In genomic region chr5:146380041-146380440, GRCm38 (mm10) we compare ENCODE assay signal across 19 mouse cellular contexts. TPM values are rescaled to one million over a fixed set of nuclear protein-coding genes. Genes with fewer than 3 reads are reported as not detected.
DNase-seq lines count a peak whose midpoint lies in the region; ATAC-seq and TF ChIP-seq lines count a peak whose summit lies in the region.
"Had no signal": no experiment of that assay in that cellular context is flagged by ENCODE, and none has a peak within 500 bp of the region (broad histone marks: within the 10 kb centered on the region; RNA-seq: fewer than 3 reads in every experiment).

No protein-coding gene starts in this region.

- no peak overlapping the region for H3K27ac ChIP-seq in midbrain, postnatal 0 days (ENCODE audit: low read depth, low read length)
- H3K27ac ChIP-seq: embryonic facial prominence, embryonic 10.5 days; embryonic facial prominence, embryonic 12.5 days; forebrain, embryonic 13.5 days; forebrain, embryonic 15.5 days had no signal

- DNase-seq in retina, adult 2 months (ENCODE audit: low read depth, low spot score) = peak; percentile 75
- peak; percentile 25 for DNase-seq in retina, embryonic 14.5 days (ENCODE audit: low spot score)
- DNase-seq in retina, postnatal 7 days (ENCODE audit: low read depth, low spot score) = peak; percentile 74
- DNase-seq in midbrain, postnatal 0 days (ENCODE audit: low spot score) = no peak
- DNase-seq in adrenal gland, postnatal 4 days (ENCODE audit: low spot score in 2 of 2) = no peak
- DNase-seq: adrenal gland, adult 2 months; adrenal gland, postnatal 10 days; adrenal gland, postnatal 25 days; cerebellum, adult 11-12 months; cerebellum, adult 2 months; cerebellum, adult 9-11 months; cerebellum, postnatal 25 days; forebrain, postnatal 0 days had no signal

- no peaks in the 10 kb centered on the region for H3K9me3 ChIP-seq in midbrain, postnatal 0 days (ENCODE audit: low read length)
- H3K9me3 ChIP-seq: embryonic facial prominence, embryonic 12.5 days; forebrain, embryonic 13.5 days; forebrain, embryonic 15.5 days had no signal

- TF ChIP-seq CTCF in midbrain, postnatal 0 days (IDR thresholded peaks at IDR 0.05) = no peak

- H3K4me2 ChIP-seq in midbrain, postnatal 0 days (ENCODE audit: low read depth, low read length, poor library complexity, severe bottlenecking) = no peak overlapping the region
- H3K4me2 ChIP-seq: embryonic facial prominence, embryonic 12.5 days; forebrain, embryonic 13.5 days; forebrain, embryonic 15.5 days had no signal

- H3K4me1 ChIP-seq in midbrain, postnatal 0 days (ENCODE audit: insufficient read depth, low read length) = no peaks in the 10 kb centered on the region
- H3K4me1 ChIP-seq: embryonic facial prominence, embryonic 10.5 days; embryonic facial prominence, embryonic 12.5 days; forebrain, embryonic 13.5 days; forebrain, embryonic 15.5 days had no signal

- H3K9ac ChIP-seq in midbrain, postnatal 0 days (replicated peaks; ENCODE audit: low read length, poor library complexity, severe bottlenecking) = no peak overlapping the region
- H3K9ac ChIP-seq: embryonic facial prominence, embryonic 12.5 days; forebrain, embryonic 13.5 days; forebrain, embryonic 15.5 days; forebrain, postnatal 0 days had no signal

- H3K27me3 ChIP-seq in midbrain, postnatal 0 days (ENCODE audit: insufficient read depth, low read length) = no peaks in the 10 kb centered on the region
- H3K27me3 ChIP-seq: embryonic facial prominence, embryonic 12.5 days; forebrain, embryonic 13.5 days; forebrain, embryonic 15.5 days had no signal

- H3K4me3 ChIP-seq in midbrain, postnatal 0 days (ENCODE audit: low read depth, low read length) = no peak overlapping the region
- H3K4me3 ChIP-seq: embryonic facial prominence, embryonic 10.5 days; embryonic facial prominence, embryonic 12.5 days; forebrain, embryonic 13.5 days; forebrain, embryonic 15.5 days had no signal

- ATAC-seq in midbrain, postnatal 0 days (ENCODE audit: low FRiP score) = no peak
- ATAC-seq: forebrain, embryonic 13.5 days; forebrain, embryonic 15.5 days; forebrain, postnatal 0 days had no signal

- 68% methylated on average over 8 of the region's 8 CpGs for WGBS in midbrain, postnatal 0 days

- H3K36me3 ChIP-seq in midbrain, postnatal 0 days (ENCODE audit: insufficient read depth, low read length) = no peaks in the 10 kb centered on the region
- H3K36me3 ChIP-seq: embryonic facial prominence, embryonic 10.5 days; embryonic facial prominence, embryonic 12.5 days; forebrain, embryonic 15.5 days had no signal

RNA-seq across cellular contexts. Expression of gene Wasf3, which starts 4.7 kb away (rescaled TPM):
- total RNA-seq in midbrain, postnatal 0 days (2014; rRNA removed) = 40.4 and 40.7 TPM in 2 replicates
- polyA plus RNA-seq in midbrain, postnatal 0 days (2015; fragmentation: Nextera tagmentation; extraction: Ambion mirVana) = 18.3 and 19.1 TPM in 2 replicates
- total RNA-seq in adrenal gland, postnatal 4 days (2021) = 10 to 100 TPM; 21.5 TPM
- total RNA-seq: MEL had no signal
- polyA plus RNA-seq: C2C12 had no signal

Comparison
In these comparisons a context has a peak if more than half of its experiments do, and no peak if none do; other contexts are left out.
1. DNase-seq: peak in retina, adult 2 months (single experiment), retina, embryonic 14.5 days (single experiment) and retina, postnatal 7 days (single experiment); none in midbrain, postnatal 0 days (single experiment) and adrenal gland, postnatal 4 days (0 of 2).